Mouse (Mus musculus) ovary, adult 10 weeks (tissue): ENCODE data around the gene Rps15a. TPM values are rescaled to one million over a fixed set of nuclear protein-coding genes. Genes with fewer than 3 reads are reported as not detected.

Source experiments
- polyA plus RNA-seq: library from polyadenylated mRNA; stranded (reverse); fragments of 350-450 nt; fragmentation: Illumina TruSeq; extraction: RNeasy Lipid Tissue Mini Kit (QIAGEN cat#74804); gene quantifications from one replicate; pipeline ENCODE4 v1.2.3, GENCODE M21; 2014

Gene Rps15a
- polyA plus RNA-seq = 888 TPM

DNA sequence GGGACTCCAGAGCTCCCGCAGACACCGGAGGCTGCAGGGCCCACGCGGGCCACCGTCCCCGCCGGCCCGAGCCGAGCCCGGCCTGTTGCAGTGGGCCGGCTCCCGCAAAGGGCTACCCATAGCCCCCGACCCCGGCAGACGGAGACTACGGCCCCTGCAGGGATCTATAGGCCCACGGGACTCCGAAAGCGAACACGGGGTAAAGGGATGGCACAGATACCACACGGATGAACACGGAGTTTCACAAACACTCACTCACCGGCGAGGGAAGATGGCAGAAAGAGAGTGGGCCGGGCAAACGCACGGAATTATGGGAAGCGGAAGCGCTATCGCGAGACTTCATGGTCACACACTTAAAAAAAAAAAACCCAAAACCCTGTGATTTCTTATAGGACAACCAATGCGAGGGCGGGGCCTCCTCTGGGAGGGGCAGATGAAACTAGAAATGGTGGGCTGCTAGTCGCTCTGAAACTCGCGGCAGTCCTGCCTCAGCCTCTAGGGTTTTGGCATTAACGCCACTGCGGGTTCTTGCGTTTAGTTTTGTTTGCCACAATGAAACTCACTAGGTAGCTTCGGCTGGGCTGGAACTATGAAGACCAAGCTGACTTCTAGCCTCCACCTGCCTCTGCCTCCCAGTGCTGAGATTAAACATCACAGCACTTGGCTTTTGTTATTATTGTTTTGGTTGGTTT, at the start of gene Rps15a:
Gene Rps15a (minus strand): TSS at position 312 of the 692 bp plus-strand sequence.

DNA sequence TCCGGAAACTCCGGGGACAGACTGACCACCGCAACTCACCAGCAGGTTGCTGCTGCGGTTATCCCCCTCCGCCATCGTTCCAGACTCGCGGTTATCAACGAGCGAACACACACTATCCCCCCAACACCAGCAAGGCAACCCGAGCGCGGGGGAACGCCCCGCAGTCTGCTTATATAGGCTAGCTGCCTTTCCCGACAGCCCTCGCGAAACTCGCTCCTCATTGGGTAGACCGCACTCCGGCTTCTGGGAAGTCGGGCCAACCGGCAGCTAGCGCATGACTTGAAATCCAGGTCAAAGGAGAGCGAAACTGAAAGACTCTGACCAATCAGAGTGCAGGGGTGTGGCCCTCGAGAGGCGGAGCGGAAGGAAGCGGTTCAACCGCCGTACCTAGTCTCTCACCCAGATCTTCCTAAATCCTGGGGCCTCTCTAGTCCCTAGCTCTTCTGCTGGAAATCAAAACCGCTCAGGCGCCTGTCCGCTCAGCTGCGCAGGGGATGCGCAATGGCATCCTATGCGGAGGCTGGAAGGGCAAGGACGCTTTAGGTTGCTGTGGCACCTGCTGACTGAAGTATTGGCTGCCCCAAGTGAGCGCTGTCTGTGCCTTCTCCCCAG, 13.5 kb upstream of the Rps15a start, which contains the start of gene Arl6ip1:
Gene Arl6ip1 (minus strand): TSS at position 233 of the 612 bp plus-strand sequence.

Other genes starting within 250 kb of the Rps15a start
- gene Arl6ip1, start 13.5 kb upstream of the Rps15a start, polyA plus RNA-seq = 309 TPM
- gene Smg1, start 127.5 kb upstream of the Rps15a start, polyA plus RNA-seq = 68.2 TPM